Mouse (Mus musculus): Measurements from ENCODE around the gene Ccna1. TPM values are rescaled to one million over a fixed set of nuclear protein-coding genes. Genes with fewer than 3 reads are reported as not detected.

Ccna1 gene
- polyA plus RNA-seq, 1 experiment from 2014 or later, result 10.7 TPM

DNA sequence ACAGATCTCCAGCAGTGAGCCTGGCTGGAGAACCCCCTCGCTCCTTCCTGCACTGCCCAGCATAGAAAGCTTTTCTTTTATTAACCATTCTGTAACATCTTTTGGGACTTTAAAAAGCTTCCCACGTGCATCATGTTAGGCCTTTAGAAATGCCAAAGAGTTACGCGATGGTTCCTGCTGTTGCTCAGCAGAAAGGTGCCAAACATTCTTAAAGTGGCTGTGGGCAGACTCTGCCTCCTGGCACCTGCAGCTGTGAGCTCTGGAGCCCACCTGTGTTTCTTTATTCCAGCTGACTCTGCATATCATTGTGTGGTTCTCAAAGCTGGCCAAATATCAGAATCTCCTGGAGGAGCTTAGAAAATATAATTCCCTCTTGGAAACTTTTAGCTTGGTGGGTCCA lies 51.3 kb downstream of the Ccna1 start:
- 60% methylated on average over 4 of the region's 4 CpGs for WGBS
- DNase-seq (ENCODE audit: low spot score) (no peak), ATAC-seq (no peak)
- Histone ChIP-seq H3K36me3 (ENCODE audit: insufficient read depth, low read length) (no peaks in the 10 kb centered on the region), H3K27ac (ENCODE audit: low read length) (no peak overlapping the region), H3K4me2 (replicated peaks; ENCODE audit: low read depth, low read length) (no peak overlapping the region), H3K9me3 (ENCODE audit: low read length) (no peaks in the 10 kb centered on the region), H3K9ac (replicated peaks; ENCODE audit: low read depth) (no peak overlapping the region), H3K4me3 (ENCODE audit: low read depth, low read length) (no peak overlapping the region), H3K4me1 (ENCODE audit: insufficient read depth, low read depth, low read length) (no peaks in the 10 kb centered on the region), H3K27me3 (replicated peaks; ENCODE audit: insufficient read depth, low read length) (no peaks in the 10 kb centered on the region)
- TF ChIP-seq EP300 (IDR thresholded peaks at IDR 0.05) (no peak), CTCF (IDR thresholded peaks at IDR 0.05) (no peak)

DNA sequence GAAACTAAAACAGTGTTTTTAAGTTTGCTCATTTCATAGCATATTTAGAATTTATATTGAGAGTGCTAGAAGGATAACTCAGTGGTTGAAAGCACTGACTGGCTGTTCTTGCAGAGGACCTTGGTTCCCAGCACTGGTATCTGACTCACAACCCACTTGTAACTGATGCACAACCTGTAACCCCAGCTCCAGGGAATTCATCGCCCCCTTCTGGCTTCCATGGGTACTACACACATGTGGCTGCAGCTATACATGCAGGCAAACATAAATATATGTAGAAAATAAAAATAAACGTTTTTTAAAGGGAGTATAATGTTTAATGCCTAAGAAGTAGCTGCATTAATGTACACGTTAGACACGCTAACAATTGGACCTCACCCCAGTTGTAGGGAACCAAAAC lies 53.6 kb downstream of the Ccna1 start:
- Histone ChIP-seq H3K36me3 (ENCODE audit: insufficient read depth, low read length) (no peaks in the 10 kb centered on the region), H3K27ac (ENCODE audit: low read length) (no peak overlapping the region), H3K9ac (replicated peaks; ENCODE audit: low read depth) (no peak overlapping the region), H3K4me1 (ENCODE audit: insufficient read depth, low read depth, low read length) (no peaks in the 10 kb centered on the region), H3K4me2 (replicated peaks; ENCODE audit: low read depth, low read length) (no peak overlapping the region), H3K27me3 (replicated peaks; ENCODE audit: insufficient read depth, low read length) (no peaks in the 10 kb centered on the region), H3K4me3 (ENCODE audit: low read depth, low read length) (no peak overlapping the region), H3K9me3 (ENCODE audit: low read length) (no peaks in the 10 kb centered on the region)
- no peak for ATAC-seq
- no peak for DNase-seq (ENCODE audit: low spot score)
- 65% methylated on average over 4 of the region's 4 CpGs for WGBS
- TF ChIP-seq CTCF (IDR thresholded peaks at IDR 0.05) (no peak; the same call in 1 of the 2 replicates), EP300 (IDR thresholded peaks at IDR 0.05) (no peak)

Other genes starting within 250 kb of the Ccna1 start
- 22.4 and 24.9 TPM in 2 replicates for gene Rfxap, start 247.7 kb downstream of the Ccna1 start, polyA plus RNA-seq (2015; fragmentation: Nextera tagmentation; extraction: Ambion mirVana)
- gene Sertm1, start 139.6 kb downstream of the Ccna1 start, polyA plus RNA-seq (2015; fragmentation: Nextera tagmentation; extraction: Ambion mirVana), result not detected in 2 replicates
- gene Spg20, start 56.6 kb upstream of the Ccna1 start, polyA plus RNA-seq (2015; fragmentation: Nextera tagmentation; extraction: Ambion mirVana), result 18.7 and 21.3 TPM in 2 replicates
- gene Ccdc169, start 81.8 kb upstream of the Ccna1 start, polyA plus RNA-seq (2015; fragmentation: Nextera tagmentation; extraction: Ambion mirVana), result 0.06 TPM in 1 of 2 replicates, not detected in the other
- not detected in 2 replicates for gene Sohlh2, start 126.5 kb upstream of the Ccna1 start, polyA plus RNA-seq (2015; fragmentation: Nextera tagmentation; extraction: Ambion mirVana)
- 3.1 and 4.0 TPM in 2 replicates for gene Dclk1, start 186.9 kb upstream of the Ccna1 start, polyA plus RNA-seq (2015; fragmentation: Nextera tagmentation; extraction: Ambion mirVana)